Mouse (Mus musculus) MN1 (cell line): ENCODE measurements around the gene Plekha7.
"Not testable (repeated sequence)": the region's sequence is repeated elsewhere in the genome, so short reads cannot be mapped to it uniquely, and the experiment has no call there.

ENCODE experiments used
- DNase-seq: peaks from one replicate; pipeline ENCODE4 v3.0.0-alpha.2; 2016; ENCODE audit warnings: low spot score

Gene Plekha7

DNA sequence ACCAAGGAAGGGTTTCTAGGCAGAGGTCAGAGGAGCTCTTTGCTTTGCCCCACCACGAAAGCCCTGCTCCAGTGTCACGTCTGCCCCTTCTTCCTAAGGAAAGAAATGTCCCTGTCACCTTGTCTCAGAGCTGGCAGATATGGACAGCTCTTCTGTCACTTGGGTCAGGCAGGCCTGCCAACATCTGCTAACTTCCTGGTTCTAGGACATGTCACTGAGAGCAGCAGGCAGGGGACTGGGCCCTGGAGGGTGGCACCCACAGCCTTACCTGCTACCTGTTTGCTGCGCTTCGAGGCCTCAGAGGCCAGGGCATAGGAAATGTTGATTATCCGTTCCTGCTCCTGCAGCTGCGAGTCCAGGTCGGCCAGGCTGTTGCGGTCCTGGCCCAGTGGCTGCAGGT, 179.9 kb downstream of the Plekha7 start:
- no peak for DNase-seq

DNA sequence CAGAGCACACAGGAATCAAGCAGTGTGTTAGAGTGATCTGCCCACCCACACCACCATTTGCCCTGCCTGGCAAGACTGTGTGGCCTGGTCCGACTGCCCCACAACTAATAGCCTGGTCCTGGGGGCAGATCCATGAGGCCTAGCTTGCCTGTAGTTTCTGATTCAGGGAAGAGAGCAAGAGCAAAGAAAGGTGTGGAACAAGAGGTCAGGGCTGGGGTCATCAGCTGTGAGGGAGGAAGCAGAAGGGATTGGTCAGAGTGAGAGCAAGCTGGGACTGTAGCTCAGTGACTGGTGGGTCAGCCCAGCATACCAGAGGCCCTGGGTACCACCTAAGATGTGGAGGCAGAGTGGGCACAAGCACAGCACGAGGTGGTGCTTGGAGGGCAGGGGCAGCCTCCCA, 181.1 kb downstream of the Plekha7 start:
- DNase-seq, result no peak

DNA sequence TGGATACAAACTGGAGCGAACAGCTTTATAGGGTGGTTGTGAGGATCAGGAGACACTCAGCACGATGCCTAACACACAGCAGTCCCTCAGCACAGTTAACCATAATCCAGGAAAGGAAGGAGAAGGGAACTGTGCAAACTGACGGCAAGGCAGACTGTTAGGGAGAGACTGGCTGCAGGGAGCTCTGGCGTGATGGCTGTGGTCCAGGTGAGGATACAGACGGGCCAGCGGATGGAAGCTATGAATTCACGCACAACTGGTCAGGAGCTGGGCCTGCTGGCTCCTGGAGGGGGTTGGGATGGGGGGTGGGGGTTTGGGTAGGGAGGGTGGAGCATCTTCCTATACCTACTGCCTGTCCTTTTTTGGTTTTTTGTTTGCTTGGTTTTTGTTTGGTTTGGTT, 182.5 kb downstream of the Plekha7 start:
- DNase-seq, result no peak

DNA sequence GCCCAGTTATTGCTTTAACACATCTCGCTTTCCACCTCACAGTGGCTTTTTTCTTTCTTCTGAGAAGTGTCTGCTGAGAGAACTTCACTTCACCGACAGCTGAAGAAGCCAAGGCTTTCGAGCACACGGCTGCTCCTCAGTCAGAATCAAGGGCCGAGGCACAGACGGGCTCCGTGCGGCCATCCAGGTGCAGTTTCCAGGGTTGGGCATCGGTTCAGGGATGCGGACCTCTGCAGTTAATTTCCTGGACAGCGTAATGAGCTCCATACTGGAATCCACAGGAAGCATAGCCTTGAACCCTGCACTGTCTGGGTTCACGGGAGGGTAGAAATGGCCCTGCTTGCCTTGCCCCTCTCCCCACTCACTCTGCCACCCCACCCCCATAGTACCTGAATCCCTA, 184.1 kb downstream of the Plekha7 start:
- no peak for DNase-seq

DNA sequence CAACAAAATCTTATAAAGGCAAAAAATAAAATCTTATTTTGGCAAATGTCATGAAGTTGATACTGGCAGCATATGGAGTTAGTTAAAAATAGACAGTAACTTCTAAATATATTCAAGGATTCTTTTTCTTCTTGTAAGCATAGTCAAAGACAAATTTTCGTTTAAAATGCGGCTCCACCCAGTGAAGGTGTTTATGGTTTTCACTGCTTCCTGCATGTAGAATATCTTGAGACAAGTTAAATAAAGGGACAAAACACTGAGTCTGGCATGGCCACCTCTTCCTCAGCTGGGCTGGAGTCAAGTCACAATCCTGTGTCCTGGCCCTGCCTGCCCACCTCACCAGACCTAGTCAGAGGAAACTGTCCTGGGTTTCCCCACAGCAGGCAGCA, 184.6 kb downstream of the Plekha7 start:
- DNase-seq, result no peak

- DNase-seq, result no peak
These were observed 185.1 kb downstream of the Plekha7 start for GRCm38 (mm10) chr7:116122981-116123596.

GRCm38 (mm10) chr7:116121202-116121601, 187.0 kb downstream of the Plekha7 start:
- DNase-seq, result no peak

GRCm38 (mm10) chr7:116120737-116121136, 187.4 kb downstream of the Plekha7 start:
- DNase-seq, result no peak

DNA sequence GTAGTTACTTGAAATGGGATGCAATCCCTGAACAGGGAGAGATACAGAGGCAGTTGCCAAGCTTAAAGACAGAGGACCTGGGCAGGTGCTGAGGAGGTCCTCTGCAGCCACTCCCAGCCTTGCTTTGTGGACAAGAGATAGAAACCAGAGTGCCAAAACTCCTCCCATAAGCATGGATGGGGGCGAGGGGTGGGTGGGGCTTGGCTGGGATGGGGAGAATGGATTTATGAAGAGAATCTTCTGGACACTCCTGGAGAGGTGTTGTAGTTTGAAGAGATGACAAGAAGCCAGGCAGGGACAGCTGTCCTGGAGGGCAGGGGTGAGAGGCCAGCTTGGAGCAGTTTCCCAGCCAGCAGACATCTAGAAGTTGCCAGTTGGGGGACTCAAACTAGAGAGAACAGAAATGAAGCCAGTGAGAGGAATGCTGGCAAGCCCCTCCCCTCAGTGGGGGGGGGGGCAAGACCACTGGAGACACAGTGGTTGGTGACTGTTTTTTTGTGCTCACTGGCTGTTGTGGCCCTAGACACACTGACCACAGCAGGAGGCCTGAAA, 188.8 kb downstream of the Plekha7 start:
- DNase-seq, result no peak

- DNase-seq, result no peak
These were observed 192.2 kb downstream of the Plekha7 start for GRCm38 (mm10) chr7:116115991-116116390.

DNA sequence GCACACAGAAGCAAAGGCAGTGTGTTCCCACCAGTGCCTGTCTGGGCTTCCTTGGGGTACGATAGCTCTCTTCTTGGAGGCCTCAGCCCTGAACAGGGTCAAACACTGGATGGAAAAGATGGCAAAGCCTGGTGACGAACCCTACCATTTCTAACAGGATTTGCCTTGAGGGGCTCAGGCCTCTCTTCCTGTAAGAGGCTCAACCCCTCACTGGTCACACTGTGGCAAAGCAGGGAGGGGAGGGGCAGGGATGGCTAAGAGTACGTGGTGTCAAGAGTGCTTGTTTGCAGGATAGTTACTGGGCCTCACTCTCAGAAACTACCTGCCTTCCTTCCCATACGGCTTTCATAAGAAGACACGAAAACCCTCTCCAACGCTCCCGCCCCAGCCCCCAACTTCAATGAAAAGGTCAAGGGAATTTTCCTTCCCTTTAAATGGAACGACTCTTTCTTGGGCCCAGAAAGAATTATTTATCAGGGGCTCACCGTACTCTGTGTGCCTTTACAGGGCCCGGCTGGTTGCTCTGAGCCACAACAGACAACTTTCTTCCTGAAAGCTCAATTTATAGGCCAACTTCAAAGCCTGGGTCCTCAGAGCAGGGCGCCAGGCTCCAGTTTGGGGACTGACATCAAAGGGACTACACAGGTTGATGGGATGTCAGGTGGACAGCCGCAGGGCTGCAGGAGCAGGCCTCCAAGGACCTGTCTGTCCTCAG, 192.8 kb downstream of the Plekha7 start:
- no peak for DNase-seq

DNA sequence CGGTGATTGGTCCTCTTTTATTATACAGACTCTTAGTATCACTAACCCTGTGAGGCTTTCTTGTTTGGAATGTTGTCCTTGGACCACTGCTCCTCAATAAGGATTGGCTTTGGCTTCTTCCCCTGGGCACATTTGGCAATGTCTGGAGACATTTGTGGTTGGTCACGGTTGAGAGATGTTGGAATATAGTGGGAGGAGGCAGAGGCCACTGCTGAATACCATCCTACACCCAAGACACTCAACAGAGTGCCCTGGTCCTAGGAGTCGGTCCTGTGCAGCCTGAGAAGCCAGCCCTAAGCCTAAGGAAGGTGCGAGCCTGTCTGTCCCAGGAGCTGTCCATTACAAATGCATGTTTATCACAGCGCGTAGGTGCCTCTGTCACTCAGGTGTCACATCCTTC, 196.6 kb downstream of the Plekha7 start:
- no peak for DNase-seq

- no peak for DNase-seq
These were observed 197.5 kb downstream of the Plekha7 start for GRCm38 (mm10) chr7:116110661-116111060.

DNA sequence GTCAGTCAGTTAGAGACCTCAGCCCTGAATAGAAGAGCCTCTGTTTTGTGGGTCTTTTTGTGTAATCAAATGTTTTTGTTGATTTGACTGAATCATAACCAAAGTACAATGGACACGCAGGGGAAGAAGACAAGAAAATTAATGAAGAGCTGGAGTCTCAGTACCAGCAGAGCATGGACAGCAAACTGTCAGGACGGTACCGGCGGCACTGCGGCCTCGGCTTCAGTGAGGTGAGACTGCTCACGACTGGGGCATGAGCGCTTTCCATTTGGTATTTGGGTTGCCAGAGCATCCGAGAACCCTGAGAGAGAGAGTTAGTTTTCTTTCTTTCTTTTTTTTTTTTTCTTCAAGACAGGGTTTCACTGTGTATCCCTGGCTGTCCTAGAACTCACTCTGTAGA, 205.1 kb downstream of the Plekha7 start:
- no peak for DNase-seq

DNA sequence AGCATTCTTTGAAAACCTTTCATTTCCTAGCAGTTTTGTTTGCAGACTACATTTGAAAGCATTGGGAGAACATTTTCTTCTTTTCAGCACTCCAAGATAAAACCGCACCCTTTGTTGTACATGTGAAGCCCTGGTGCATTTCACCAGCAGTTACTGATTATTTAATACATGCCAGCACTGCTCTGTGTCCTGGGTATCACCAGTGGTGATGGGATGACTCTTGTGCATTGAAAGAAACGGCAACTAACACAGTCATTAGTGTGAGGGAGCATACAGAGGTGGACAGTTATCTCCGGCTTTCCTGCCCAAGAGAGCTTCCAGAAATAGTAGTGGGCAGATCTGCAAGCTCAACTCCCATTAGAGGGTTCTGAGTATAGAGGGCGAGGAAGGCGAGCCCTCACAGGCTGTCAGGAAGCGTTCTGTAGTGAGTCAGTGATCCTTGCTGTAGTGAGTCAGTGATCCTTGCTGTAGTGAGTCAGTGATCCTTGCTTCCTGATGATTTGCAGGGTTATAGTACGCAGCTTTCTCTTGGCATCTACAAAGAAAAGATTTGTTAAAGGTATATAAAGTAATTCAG, 208.1 kb downstream of the Plekha7 start:
- DNase-seq, result peak; percentile 50

DNA sequence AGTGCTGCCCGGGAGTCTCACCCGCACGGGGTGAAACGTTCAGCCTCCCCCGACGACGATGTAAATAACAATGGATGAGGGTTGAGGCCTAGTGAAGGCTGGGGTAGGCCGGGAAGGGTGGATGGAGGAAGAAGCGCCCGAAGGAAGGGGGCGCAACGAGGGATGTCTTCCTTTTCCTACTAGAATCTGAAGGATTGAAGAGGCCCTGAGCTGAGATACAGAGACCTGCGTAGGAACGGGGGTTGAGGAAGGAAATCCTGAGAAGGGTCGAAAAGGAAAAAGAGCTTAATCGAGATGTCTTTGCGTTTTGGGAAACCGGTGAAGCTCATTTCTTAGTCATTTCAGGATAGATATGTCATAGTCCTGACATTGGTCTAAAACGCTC, 214.7 kb downstream of the Plekha7 start:
- DNase-seq, result no peak

DNA sequence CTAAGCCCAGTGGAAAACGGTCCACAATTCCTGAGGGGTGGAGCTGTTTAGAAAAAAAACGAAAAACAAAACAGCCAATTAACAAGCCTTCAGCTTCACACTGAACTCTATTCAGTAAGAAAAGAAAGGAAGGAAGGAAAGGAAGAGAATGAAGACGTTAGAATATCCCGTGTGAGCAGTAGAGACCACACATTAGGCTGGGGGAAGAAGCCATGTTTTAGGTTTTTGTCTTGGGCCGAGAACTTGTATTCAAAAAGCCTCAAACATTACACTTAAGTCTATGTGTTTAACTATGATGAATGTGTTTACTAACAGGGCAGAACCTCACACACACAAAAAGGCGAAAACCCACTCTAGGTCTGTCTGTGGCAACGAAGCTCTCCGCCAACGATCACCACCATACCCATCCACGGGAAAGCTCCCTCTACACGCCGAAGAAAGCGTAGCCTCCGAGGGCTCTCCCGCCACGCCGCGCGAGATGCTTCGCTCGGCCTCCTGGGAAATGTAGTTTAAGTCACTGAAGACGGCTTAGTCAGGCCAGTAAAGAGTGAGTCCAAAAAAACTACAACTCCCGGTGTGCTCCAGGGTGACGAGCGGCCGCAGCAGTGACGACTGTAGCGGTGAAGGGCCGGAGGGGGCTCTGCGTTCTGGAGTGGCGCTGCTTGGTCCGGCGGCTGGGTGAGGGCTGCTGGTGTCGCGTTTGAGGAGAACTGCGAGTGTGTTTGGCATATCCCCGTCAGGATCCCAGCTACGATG, 215.3 kb downstream of the Plekha7 start:
- DNase-seq, result peak; percentile 98

GRCm38 (mm10) chr7:116084366-116084765, 223.8 kb downstream of the Plekha7 start, which contains the start of gene Gm4353:
Gene Gm4353, minus strand, starts transcription at chr7:116084635.
- DNase-seq, result not testable (repeated sequence)
